Mouse (Mus musculus) heart, embryonic 12.5 days (tissue): ENCODE data around the gene Mid2. TPM values are rescaled to one million over a fixed set of nuclear protein-coding genes. Genes with fewer than 3 reads are reported as not detected.
"Not testable (repeated sequence)": the region's sequence is repeated elsewhere in the genome, so short reads cannot be mapped to it uniquely, and the experiment has no call there.

Experiments used
- ATAC-seq: fragments of 200-750 bp; cut with Nextera tagmentation; 2 replicates; pipeline ENCODE4 v1.8.0; 2017; ENCODE audit warnings: moderate TSS enrichment, moderate library complexity; ENCODE audit not compliant: insufficient number of reproducible peaks, low FRiP score
- H3K27ac ChIP-seq: fragments of 300-500 bp; sonication (generic); 2 replicates; pipeline ENCODE4 v1.5.1; 2016; ENCODE audit warnings: mild to moderate bottlenecking, moderate library complexity; ENCODE audit not compliant: poor library complexity, severe bottlenecking
- H3K27me3 ChIP-seq: fragments of 300-500 bp; sonication (generic); replicated peaks from 2 replicates; pipeline ENCODE4 v1.6.1; 2016; ENCODE audit warnings: mild to moderate bottlenecking, moderate library complexity
- H3K36me3 ChIP-seq: fragments of 300-500 bp; sonication (generic); 2 replicates; pipeline ENCODE4 v1.6.1; 2016; ENCODE audit warnings: mild to moderate bottlenecking, moderate library complexity
- H3K4me1 ChIP-seq: fragments of 300-500 bp; sonication (generic); replicated peaks from 2 replicates; pipeline ENCODE4 v1.6.1; 2016; ENCODE audit warnings: mild to moderate bottlenecking
- H3K4me2 ChIP-seq: fragments of 300-500 bp; sonication (generic); 2 replicates; pipeline ENCODE4 v1.6.1; 2016; ENCODE audit warnings: mild to moderate bottlenecking, moderate library complexity
- H3K4me3 ChIP-seq: fragments of 300-500 bp; sonication (generic); 2 replicates; pipeline ENCODE4 v1.5.1; 2016; ENCODE audit warnings: mild to moderate bottlenecking
- H3K9ac ChIP-seq: fragments of 300-500 bp; sonication (generic); 2 replicates; pipeline ENCODE4 v1.6.1; 2016; ENCODE audit warnings: mild to moderate bottlenecking, moderate library complexity
- H3K9me3 ChIP-seq: fragments of 300-500 bp; sonication (generic); replicated peaks from 2 replicates; pipeline ENCODE4 v1.6.1; 2016; ENCODE audit warnings: mild to moderate bottlenecking, moderate library complexity
- WGBS: fragments of 180-500 bp; shearing (Covaris S2); methylation state at CpG from one replicate; pipeline ENCODE4 v1.1.7; 2016; 5-methylcytosine and 5-hydroxymethylcytosine counted together
- polyA plus RNA-seq: library from polyadenylated mRNA; unstranded; fragments of >200 nt; fragmentation: Nextera tagmentation; extraction: Ambion mirVana; gene quantifications from 2 replicates; pipeline ENCODE4 v1.2.1, GENCODE M21; 2016

The Mid2 gene
- 18.3 and 19.9 TPM in 2 replicates for polyA plus RNA-seq

DNA sequence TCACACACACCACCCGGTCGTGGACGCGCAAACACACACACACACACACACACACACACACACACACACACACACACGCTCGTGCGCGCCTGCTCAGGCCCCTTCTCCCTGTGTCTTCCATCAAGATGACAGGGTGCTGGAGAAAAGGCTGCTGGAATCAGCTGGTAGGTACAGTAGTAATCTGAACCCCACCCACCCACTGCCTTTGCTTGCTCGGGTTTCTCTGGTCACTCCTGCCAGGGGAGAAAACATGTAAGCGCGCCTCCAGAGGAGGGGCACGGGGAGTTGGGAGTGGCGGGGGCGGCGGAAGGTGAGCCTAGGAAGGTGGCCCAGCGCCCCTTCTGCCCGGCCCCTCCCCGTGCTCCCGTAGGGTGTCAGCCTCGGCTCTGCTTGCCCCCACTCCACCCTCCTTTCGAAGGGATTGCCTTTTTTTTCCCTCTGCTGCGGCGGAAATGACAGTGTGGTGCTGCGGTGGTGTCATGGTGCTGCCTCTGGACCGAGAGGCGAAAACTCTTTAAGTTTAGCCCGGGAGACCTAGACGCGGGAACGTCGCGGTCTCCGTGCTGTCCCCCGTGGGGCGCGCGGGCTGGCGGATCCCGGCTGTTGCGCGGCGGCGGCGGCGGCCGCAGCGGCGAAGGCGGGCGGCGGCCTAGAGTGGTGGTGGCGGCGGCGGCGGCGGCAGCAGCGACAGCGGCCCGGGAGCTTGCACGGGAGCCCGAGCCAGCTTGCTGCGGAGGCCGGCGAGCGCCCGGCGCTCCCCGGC lies at the start of gene Mid2:
TSS of gene Mid2 (plus strand) at position 121 of the 763 bp plus-strand sequence.
- Histone ChIP-seq H3K36me3 (no peaks in the 10 kb centered on the region), H3K27ac (peak within 1 kb of the TSS; percentile 92), H3K9me3 (no peaks in the 10 kb centered on the region), H3K27me3 (peaks cover 20% of the 10 kb centered on the region), H3K9ac (peak within 1 kb of the TSS; percentile 96), H3K4me1 (0 out of 2 replicates have a peak, but pooled peaks cover 7% of the 10 kb centered on the region), H3K4me2 (peak within 1 kb of the TSS; percentile 63), H3K4me3 (peak within 1 kb of the TSS; percentile 66)
- peak; percentile 74 for ATAC-seq
- WGBS: 21% methylated on average over 57 of the region's 68 CpGs

DNA sequence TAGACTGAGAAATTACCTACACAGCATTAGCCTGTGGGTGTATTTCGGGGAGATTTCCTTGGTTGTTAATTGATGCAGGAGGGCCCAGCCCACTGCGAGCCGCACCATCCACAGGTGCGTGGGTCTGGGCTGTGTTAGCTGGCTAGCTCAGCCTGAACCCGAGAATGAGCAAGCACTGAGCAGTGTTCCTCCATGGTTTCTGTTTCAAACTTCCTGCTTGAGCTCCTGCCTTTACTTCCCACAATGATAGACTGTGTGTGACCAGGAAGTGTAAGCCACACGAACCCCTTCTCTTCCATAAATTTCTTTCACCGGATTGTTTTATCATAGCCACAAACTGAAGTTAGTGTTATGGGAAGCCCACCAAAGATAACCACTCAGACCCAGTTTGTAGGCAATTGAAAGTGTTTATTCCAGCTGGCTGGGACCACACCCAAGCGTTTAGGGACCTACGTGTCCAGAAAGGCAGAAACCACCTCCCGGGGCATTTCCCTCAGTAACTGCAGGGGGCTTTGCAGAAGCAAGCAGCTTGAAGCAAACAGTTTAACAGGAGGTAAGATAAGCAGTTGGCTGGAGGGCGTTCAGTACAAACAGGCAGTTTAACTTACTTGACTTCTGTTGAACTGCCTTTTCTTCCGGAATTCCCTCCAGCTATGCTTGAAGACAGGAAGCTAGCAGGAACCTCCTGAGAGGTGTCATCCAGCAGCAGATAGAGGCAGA lies 39.4 kb upstream of the Mid2 start:
- Histone ChIP-seq H3K4me2 (peak overlapping the region; percentile 29; the same call in 1 of the 2 replicates), H3K9ac (no peak overlapping the region), H3K4me1 (peaks cover 8% of the 10 kb centered on the region; the same call in 1 of the 2 replicates), H3K27ac (no peak overlapping the region), H3K4me3 (no peak overlapping the region), H3K36me3 (no peaks in the 10 kb centered on the region), H3K27me3 (no peaks in the 10 kb centered on the region), H3K9me3 (no peaks in the 10 kb centered on the region)
- ATAC-seq: no peak
- WGBS: 46% methylated on average over 12 of the region's 12 CpGs

DNA sequence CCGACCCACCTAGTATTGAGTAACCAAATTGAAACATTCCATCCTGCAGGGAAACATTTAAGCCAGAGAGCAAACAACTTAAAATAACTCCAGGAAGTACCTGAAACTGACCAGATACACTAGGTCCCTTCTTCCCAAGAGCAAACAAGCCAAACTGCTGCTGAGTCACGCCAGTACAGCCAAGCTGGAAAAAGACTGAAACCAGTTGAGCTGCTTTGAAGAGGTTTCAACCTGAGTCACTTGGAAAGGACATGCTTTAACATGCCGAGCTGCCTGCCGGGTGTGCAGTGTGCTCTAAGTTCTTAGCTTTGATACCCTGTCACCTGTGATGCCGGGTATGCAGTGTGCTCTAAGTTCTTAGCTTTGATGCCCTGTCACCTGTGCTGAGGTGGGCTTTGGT lies 26.4 kb upstream of the Mid2 start:
- ATAC-seq: no peak
- Histone ChIP-seq H3K4me1 (no peaks in the 10 kb centered on the region), H3K36me3 (no peaks in the 10 kb centered on the region), H3K4me3 (no peak overlapping the region), H3K27ac (no peak overlapping the region), H3K4me2 (no peak overlapping the region), H3K9ac (no peak overlapping the region), H3K27me3 (0 out of 2 replicates have a peak, but pooled peaks cover 4% of the 10 kb centered on the region), H3K9me3 (no peaks in the 10 kb centered on the region)
- WGBS: 68% methylated on average over 5 of the region's 5 CpGs

DNA sequence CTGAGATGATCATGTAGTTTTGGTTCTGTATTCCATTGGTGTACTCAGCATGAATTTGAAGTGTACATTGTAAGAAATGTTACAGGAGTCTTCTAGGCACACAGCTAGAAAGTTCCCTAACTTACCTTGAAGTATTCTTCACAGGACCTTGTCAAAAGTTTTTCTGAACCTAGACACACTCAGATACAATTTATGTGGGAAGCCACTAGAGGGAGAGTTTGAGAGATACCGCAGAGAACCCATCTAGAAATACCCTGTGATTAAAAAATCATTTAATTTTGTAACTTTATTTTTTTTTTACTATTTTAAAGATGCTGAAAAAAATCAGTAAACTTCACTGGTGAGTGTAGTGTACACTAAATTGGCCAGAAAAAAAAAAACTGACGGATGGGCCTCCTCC lies 24.8 kb upstream of the Mid2 start:
- Histone ChIP-seq H3K36me3 (no peaks in the 10 kb centered on the region), H3K4me1 (no peaks in the 10 kb centered on the region), H3K9me3 (no peaks in the 10 kb centered on the region), H3K9ac (no peak overlapping the region), H3K4me2 (no peak overlapping the region), H3K27me3 (0 out of 2 replicates have a peak, but pooled peaks cover 4% of the 10 kb centered on the region), H3K4me3 (no peak overlapping the region), H3K27ac (no peak overlapping the region)
- ATAC-seq: no peak
- WGBS: 52% methylated on average over 2 of the region's 2 CpGs

DNA sequence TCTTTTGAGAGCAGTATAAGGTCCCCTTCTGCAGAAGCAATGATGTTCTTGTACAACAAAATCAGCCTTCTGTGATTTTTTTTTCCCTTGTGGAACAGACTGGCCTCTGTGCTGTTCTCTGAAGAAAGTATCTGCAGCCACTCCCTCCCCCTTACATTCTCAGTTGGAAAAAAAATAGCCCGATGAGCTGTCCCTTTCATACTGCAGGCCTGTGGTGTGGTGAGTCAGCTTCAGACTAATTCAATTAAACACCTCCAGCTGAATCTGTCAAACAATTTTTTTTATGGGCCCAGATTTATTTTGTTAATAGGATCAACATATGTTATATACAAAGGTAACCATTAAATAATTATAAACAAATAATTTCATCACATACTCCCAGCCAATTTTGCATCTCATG lies 3.7 kb upstream of the Mid2 start:
- no peaks in the 10 kb centered on the region for H3K36me3 ChIP-seq
- H3K27me3 ChIP-seq: peaks cover 17% of the 10 kb centered on the region
- no peaks in the 10 kb centered on the region for H3K9me3 ChIP-seq
- H3K9ac ChIP-seq: no peak overlapping the region
- no peak for ATAC-seq
- H3K4me1 ChIP-seq: no peaks in the 10 kb centered on the region
- WGBS: 25% methylated on average over 1 of the region's 1 CpGs
- H3K4me3 ChIP-seq: no peak overlapping the region
- no peak overlapping the region for H3K27ac ChIP-seq
- H3K4me2 ChIP-seq: no peak overlapping the region

DNA sequence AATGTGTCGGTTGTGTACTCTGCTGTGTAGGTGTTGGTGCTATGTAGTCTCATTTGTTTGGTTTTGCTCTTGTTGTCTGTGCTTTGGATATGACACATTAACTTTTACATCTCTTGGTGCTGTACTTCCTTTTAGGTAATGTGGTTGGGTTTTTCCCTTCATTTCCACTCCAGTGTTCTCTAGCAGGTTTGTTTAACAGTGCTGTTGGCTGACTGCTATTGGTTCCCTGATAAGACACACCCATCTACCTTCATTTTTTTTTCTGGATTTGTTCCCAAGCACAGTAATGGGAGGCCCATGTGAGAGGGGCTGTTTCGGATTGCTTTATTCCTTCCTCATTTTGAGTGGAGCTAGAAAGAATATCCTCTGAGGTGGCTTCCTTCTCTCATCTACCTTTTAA lies 883 bp upstream of the Mid2 start:
- Histone ChIP-seq H3K4me3 (no peak overlapping the region), H3K27me3 (peaks cover 20% of the 10 kb centered on the region), H3K9me3 (no peaks in the 10 kb centered on the region), H3K36me3 (no peaks in the 10 kb centered on the region), H3K4me2 (no peak overlapping the region), H3K27ac (0 out of 2 replicates have a peak overlapping the region, but pooled peaks have one; percentile 92), H3K9ac (no peak overlapping the region), H3K4me1 (0 out of 2 replicates have a peak, but pooled peaks cover 3% of the 10 kb centered on the region)
- no peak for ATAC-seq
- 72% methylated on average over 2 of the region's 2 CpGs for WGBS

DNA sequence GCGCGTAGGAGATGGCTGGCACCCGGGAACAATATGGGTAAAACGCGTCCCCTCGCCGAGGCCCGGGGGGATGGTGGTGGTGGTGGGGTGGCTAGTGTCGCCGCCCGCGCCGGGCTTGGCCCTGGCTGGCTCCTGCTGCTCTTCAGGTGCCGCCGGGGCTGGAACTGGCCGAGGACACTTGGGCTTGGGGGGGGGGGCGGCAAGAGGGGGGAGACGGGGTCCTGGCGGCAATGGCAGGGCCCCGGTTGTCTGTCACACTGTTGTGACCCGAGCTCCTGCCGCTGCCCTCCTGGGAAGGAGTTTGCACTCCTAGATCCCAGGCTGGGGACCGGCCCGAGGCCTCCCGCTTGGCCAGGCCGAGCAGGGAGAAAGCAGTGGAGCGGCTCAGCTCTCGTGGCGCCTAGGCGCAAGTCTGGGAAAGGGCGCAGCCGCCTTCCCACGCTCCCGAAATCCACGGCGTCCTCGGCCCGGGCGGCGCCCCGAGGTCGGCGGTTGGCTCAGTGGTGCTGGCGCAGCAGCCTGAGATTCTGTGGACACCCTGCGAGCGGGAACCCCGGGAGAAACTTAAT lies 927 bp downstream of the Mid2 start:
- no peaks in the 10 kb centered on the region for H3K9me3 ChIP-seq
- peak overlapping the region; percentile 92 for H3K27ac ChIP-seq
- H3K4me1 ChIP-seq: 0 out of 2 replicates have a peak, but pooled peaks cover 7% of the 10 kb centered on the region
- no peaks in the 10 kb centered on the region for H3K36me3 ChIP-seq
- peaks cover 20% of the 10 kb centered on the region for H3K27me3 ChIP-seq
- 25% methylated on average over 40 of the region's 47 CpGs for WGBS
- peak overlapping the region; percentile 96 for H3K9ac ChIP-seq
- peak overlapping the region; percentile 63 for H3K4me2 ChIP-seq
- peak overlapping the region; percentile 66 for H3K4me3 ChIP-seq
- peak; percentile 36; the same call in 1 of the 2 replicates for ATAC-seq

DNA sequence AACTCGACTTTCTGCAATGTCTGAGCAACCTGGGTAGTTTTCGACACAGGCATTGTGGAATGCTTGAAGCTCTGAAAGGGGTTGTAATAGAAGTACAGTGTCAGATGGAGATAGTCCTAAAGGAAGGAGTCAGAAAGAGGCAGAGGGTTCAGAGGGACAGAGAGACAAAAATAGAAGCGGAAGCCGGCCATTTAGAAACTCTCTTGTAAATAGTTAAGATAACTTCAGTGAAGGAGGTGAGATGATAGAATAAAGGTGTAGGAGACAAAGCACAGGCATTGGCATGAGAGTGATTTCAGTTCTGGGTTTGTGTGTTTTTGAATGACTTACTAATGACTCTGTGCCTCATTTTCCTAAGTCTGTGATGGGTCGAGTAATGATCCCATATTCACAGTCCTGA lies 11.0 kb downstream of the Mid2 start:
- no peaks in the 10 kb centered on the region; the same call in 1 of the 2 replicates for H3K27me3 ChIP-seq
- no peak overlapping the region for H3K4me3 ChIP-seq
- peaks cover 12% of the 10 kb centered on the region; the same call in 1 of the 2 replicates for H3K36me3 ChIP-seq
- no peak overlapping the region for H3K9ac ChIP-seq
- ATAC-seq: no peak
- H3K4me1 ChIP-seq: no peaks in the 10 kb centered on the region
- peak overlapping the region; percentile 51; the same call in 1 of the 2 replicates for H3K27ac ChIP-seq
- no peaks in the 10 kb centered on the region for H3K9me3 ChIP-seq
- WGBS: 47% methylated on average over 5 of the region's 5 CpGs
- H3K4me2 ChIP-seq: no peak overlapping the region

DNA sequence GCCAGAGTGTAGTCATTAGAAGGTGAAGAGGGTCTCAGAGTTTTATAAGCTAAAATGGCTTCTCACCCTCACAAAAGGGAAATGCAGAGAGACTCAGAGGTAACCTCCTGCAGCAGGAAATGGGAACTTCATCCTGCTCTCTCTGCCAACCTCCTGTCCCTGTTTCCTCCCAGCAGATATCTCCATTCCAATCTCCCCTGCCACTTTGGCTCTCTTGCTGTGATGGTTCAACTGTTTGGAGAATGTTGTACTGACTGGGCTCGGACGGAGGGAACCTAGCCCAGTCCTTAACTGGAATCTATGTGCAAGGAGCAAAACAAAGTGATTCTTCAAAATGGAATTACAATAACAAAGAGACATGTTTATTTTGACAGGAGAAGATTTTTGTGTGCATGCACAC lies 23.9 kb downstream of the Mid2 start:
- no peak for ATAC-seq
- H3K9me3 ChIP-seq: no peaks in the 10 kb centered on the region
- 72% methylated on average over 2 of the region's 2 CpGs for WGBS
- no peak overlapping the region for H3K9ac ChIP-seq
- no peak overlapping the region for H3K4me2 ChIP-seq
- no peak overlapping the region for H3K4me3 ChIP-seq
- no peak overlapping the region for H3K27ac ChIP-seq
- no peaks in the 10 kb centered on the region for H3K4me1 ChIP-seq
- no peaks in the 10 kb centered on the region for H3K36me3 ChIP-seq
- no peaks in the 10 kb centered on the region for H3K27me3 ChIP-seq

DNA sequence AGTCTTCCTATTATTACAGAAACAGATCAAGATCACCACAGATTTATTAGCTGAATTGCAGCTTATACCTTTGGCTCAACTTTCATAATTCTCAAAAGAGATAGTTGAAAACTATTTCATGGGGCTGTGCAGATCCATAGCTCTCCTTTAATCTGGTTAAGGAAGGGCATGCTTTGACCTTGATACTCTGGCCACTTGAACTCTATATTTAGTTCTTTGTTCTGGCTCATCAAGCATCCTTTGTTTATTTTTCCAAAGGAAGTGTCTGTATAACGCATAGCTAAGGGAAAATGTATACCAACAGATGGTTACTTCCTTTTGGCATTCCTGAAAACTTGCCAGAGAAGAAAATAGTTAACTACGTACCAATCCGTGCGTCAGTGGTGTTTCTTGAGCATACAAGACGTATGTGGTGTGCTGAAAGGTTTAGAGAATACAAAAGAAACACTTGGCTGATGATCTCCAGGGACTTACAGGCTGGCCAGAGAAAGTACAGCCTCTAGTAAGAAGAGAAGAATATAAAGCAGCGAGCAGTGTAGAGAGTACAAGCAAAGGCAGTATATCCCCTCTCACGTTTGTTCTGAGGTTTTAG lies 33.6 kb downstream of the Mid2 start:
- not testable (repeated sequence) for H3K4me2 ChIP-seq, H3K9ac ChIP-seq, H3K36me3 ChIP-seq, H3K4me3 ChIP-seq, H3K27me3 ChIP-seq, H3K9me3 ChIP-seq
- 33% methylated on average over 6 of the region's 7 CpGs for WGBS
- peaks cover 17% of the 10 kb centered on the region for H3K4me1 ChIP-seq
- peak; percentile 45; the same call in 1 of the 2 replicates for ATAC-seq
- H3K27ac ChIP-seq: 0 out of 2 replicates have a peak overlapping the region, but pooled peaks have one; percentile 62
